Mouse (Mus musculus) CH12.LX (cell line): ENCODE data around the gene Hps3. TPM values are rescaled to one million over a fixed set of nuclear protein-coding genes. Genes with fewer than 3 reads are reported as not detected.

Experiments used
- DNase-seq: peaks from one replicate; pipeline ENCODE4 v3.0.0-alpha.2; 2013; ENCODE audit errors: extremely low read depth
- H3K27ac ChIP-seq: 2 replicates; pipeline ENCODE4 v1.5.1; 2012; ENCODE audit warnings: low read depth, mild to moderate bottlenecking, control low read depth, moderate library complexity; ENCODE audit not compliant: insufficient read depth
- H3K27me3 ChIP-seq: replicated peaks from 2 replicates; pipeline ENCODE3; 2012; ENCODE audit warnings: inconsistent platforms
- H3K36me3 ChIP-seq, 2 experiments: replicated peaks in 1 of 2; 2 replicates each; pipeline versions ENCODE3 to v1.6.1; 2012; ENCODE audit warnings: inconsistent platforms in 1 of 2, low read length in 1 of 2, mild to moderate bottlenecking in 1 of 2, mixed read lengths in 1 of 2, moderate library complexity in 1 of 2; ENCODE audit not compliant: control insufficient read depth in 1 of 2, insufficient read depth in 1 of 2
- H3K4me1 ChIP-seq, 2 experiments: 2 replicates each; pipeline ENCODE4 v1.6.1; 2012; ENCODE audit warnings: inconsistent platforms in 1 of 2, moderate library complexity in 1 of 2; ENCODE audit not compliant: insufficient read depth in 2 of 2, control insufficient read depth in 1 of 2
- H3K4me2 ChIP-seq: 2 replicates; pipeline ENCODE4 v1.6.1; 2012; ENCODE audit warnings: low read depth, mild to moderate bottlenecking, control low read depth; ENCODE audit not compliant: poor library complexity, insufficient read depth, severe bottlenecking
- H3K4me3 ChIP-seq, 3 experiments: fragments of 150-350 bp in 1 of 3; sonication (generic) in 1 of 3; replicated peaks in 1 of 3; 2 replicates each; pipeline versions ENCODE3 to v1.5.1; 2011 to 2012; ENCODE audit warnings: low read depth in 2 of 3, low read length in 2 of 3, mild to moderate bottlenecking in 2 of 3, moderate library complexity in 2 of 3, control low read depth in 1 of 3, improper control_type of control experiment in 1 of 3, inconsistent platforms in 1 of 3, mixed read lengths in 1 of 3; ENCODE audit not compliant: poor library complexity in 1 of 3
- H3K79me2 ChIP-seq: replicated peaks from 2 replicates; pipeline ENCODE4 v1.6.1; 2012; ENCODE audit warnings: mild to moderate bottlenecking, moderate library complexity; ENCODE audit not compliant: control insufficient read depth, poor library complexity, insufficient read depth, severe bottlenecking; ENCODE audit errors: extremely low read depth
- H3K9ac ChIP-seq: 2 replicates; pipeline ENCODE4 v1.6.1; 2012; ENCODE audit warnings: low read depth, mild to moderate bottlenecking, control low read depth, moderate library complexity; ENCODE audit not compliant: insufficient read depth
- H3K9me3 ChIP-seq: replicated peaks from 2 replicates; pipeline ENCODE3; 2012; ENCODE audit warnings: low read length, inconsistent platforms, mixed read lengths
- CHD1 ChIP-seq: IDR thresholded peaks from 2 replicates; pipeline ENCODE4 v1.6.1; 2012; ENCODE audit warnings: low read depth, low read length, improper control_type of control experiment, inconsistent platforms
- CTCF ChIP-seq, 2 experiments: IDR thresholded peaks in 1 of 2; conservative IDR thresholded peaks in 1 of 2; 2 replicates each; pipeline ENCODE4 v1.5.1; 2011 to 2012; ENCODE audit warnings: low read depth in 2 of 2, low read length in 2 of 2, improper control_type of control experiment in 1 of 2, inconsistent platforms in 1 of 2, mild to moderate bottlenecking in 1 of 2, moderate library complexity in 1 of 2
- E2F4 ChIP-seq: IDR thresholded peaks from 2 replicates; pipeline ENCODE4 v1.6.1; 2011; ENCODE audit warnings: low read depth, low read length, improper control_type of control experiment; ENCODE audit not compliant: insufficient replicate concordance
- EP300 ChIP-seq: IDR thresholded peaks from 2 replicates; pipeline ENCODE4 v1.6.1; 2011; ENCODE audit warnings: low read length, improper control_type of control experiment
- HCFC1 ChIP-seq: IDR thresholded peaks from 2 replicates; pipeline ENCODE4 v1.6.1; 2012; ENCODE audit warnings: low read depth, mild to moderate bottlenecking, inconsistent platforms, low read length, improper control_type of control experiment
- IRF4 ChIP-seq: IDR thresholded peaks from 2 replicates; pipeline ENCODE4 v1.6.1; 2014; ENCODE audit warnings: low read depth, mild to moderate bottlenecking, inconsistent platforms, low read length, improper control_type of control experiment
- JUND ChIP-seq: conservative IDR thresholded peaks from 2 replicates; pipeline ENCODE4 v1.6.1; 2011; ENCODE audit warnings: low read depth, low read length, improper control_type of control experiment
- KAT2A ChIP-seq: IDR thresholded peaks from 2 replicates; pipeline ENCODE4 v1.6.1; 2012; ENCODE audit warnings: low read length, improper control_type of control experiment, inconsistent platforms; ENCODE audit not compliant: insufficient replicate concordance
- MAFK ChIP-seq: IDR thresholded peaks from 2 replicates; pipeline ENCODE4 v1.6.1; 2011; ENCODE audit warnings: low read length, improper control_type of control experiment; ENCODE audit not compliant: insufficient replicate concordance
- MAZ ChIP-seq: IDR thresholded peaks from 2 replicates; pipeline ENCODE4 v1.6.1; 2012; ENCODE audit warnings: low read depth, mild to moderate bottlenecking, inconsistent platforms, low read length, improper control_type of control experiment, moderate library complexity
- MEF2A ChIP-seq: IDR thresholded peaks from 2 replicates; pipeline ENCODE4 v1.6.1; 2014; ENCODE audit warnings: low read depth, mild to moderate bottlenecking, inconsistent platforms, low read length, improper control_type of control experiment, borderline replicate concordance
- MXI1 ChIP-seq: IDR thresholded peaks from 2 replicates; pipeline ENCODE4 v1.6.1; 2011; ENCODE audit warnings: mild to moderate bottlenecking, low read depth, low read length, improper control_type of control experiment
- MYC ChIP-seq: IDR thresholded peaks from 2 replicates; pipeline ENCODE4 v1.6.1; 2011; ENCODE audit warnings: low read depth, mild to moderate bottlenecking, improper control_type of control experiment, low read length
- NELFE ChIP-seq: IDR thresholded peaks from 2 replicates; pipeline ENCODE4 v1.6.1; 2011; ENCODE audit warnings: low read depth, low read length, improper control_type of control experiment
- NRF1 ChIP-seq: IDR thresholded peaks from 2 replicates; pipeline ENCODE4 v1.6.1; 2014; ENCODE audit warnings: low read depth, mild to moderate bottlenecking, inconsistent platforms, low read length, improper control_type of control experiment, moderate library complexity
- PAX5 ChIP-seq: IDR thresholded peaks from 2 replicates; pipeline ENCODE4 v1.6.1; 2012; ENCODE audit warnings: low read length, inconsistent platforms, mixed read lengths
- POLR2AphosphoS2 ChIP-seq: IDR thresholded peaks from 2 replicates; pipeline ENCODE4 v1.6.1; 2011; ENCODE audit warnings: low read depth, low read length, improper control_type of control experiment
- RCOR1 ChIP-seq: conservative IDR thresholded peaks from 2 replicates; pipeline ENCODE4 v1.6.1; 2012; ENCODE audit warnings: low read depth, mild to moderate bottlenecking, inconsistent platforms, low read length, improper control_type of control experiment
- SMC3 ChIP-seq: IDR thresholded peaks from 2 replicates; pipeline ENCODE4 v1.6.1; 2011; ENCODE audit warnings: low read depth, low read length, improper control_type of control experiment
- TBP ChIP-seq: conservative IDR thresholded peaks from 2 replicates; pipeline ENCODE4 v1.6.1; 2011; ENCODE audit warnings: low read depth, low read length, improper control_type of control experiment
- UBTF ChIP-seq: IDR thresholded peaks from 2 replicates; pipeline ENCODE4 v1.6.1; 2012; ENCODE audit warnings: low read depth, mild to moderate bottlenecking, inconsistent platforms, low read length, improper control_type of control experiment, moderate library complexity
- USF1 ChIP-seq: IDR thresholded peaks from 2 replicates; pipeline ENCODE4 v1.6.1; 2014; ENCODE audit warnings: low read depth, mild to moderate bottlenecking, inconsistent platforms, low read length, improper control_type of control experiment
- USF2 ChIP-seq: conservative IDR thresholded peaks from 2 replicates; pipeline ENCODE4 v1.6.1; 2011; ENCODE audit warnings: low read depth, low read length, improper control_type of control experiment
- ZC3H11A ChIP-seq: IDR thresholded peaks from 2 replicates; pipeline ENCODE4 v1.6.1; 2012; ENCODE audit warnings: low read depth, mild to moderate bottlenecking, inconsistent platforms, low read length, improper control_type of control experiment
- ZKSCAN1 ChIP-seq: IDR thresholded peaks from 2 replicates; pipeline ENCODE4 v1.6.1; 2012; ENCODE audit warnings: low read depth, inconsistent platforms, low read length, improper control_type of control experiment, borderline replicate concordance
- ZNF384 ChIP-seq: IDR thresholded peaks from 2 replicates; pipeline ENCODE4 v1.6.1; 2012; ENCODE audit warnings: low read depth, low read length, improper control_type of control experiment, inconsistent platforms
- dilution Hi-C: fragments of 300-500 bp; cut with MboI; formaldehyde crosslinking; loops from 2 replicates; pipeline ENCODE4 v1.14.3; 2020; ENCODE audit warnings: low sequenced_read_pairs; ENCODE audit not compliant: extremely low pct_unique_long_range_greater_than_20kb, extremely low pct_ligation_motif_present
- in situ Hi-C: fragments of 300-500 bp; cut with MboI; formaldehyde crosslinking; loops from 3 replicates; pipeline ENCODE4 v1.14.3; 2019; ENCODE audit warnings: low sequenced_read_pairs, low pct_ligation_motif_present, low pct_unique_long_range_greater_than_20kb, mixed read lengths
- polyA plus RNA-seq: library from polyadenylated mRNA; unstranded; fragments of >175 nt; gene quantifications from 2 replicates; pipeline ENCODE4 v1.2.1, GENCODE M21; 2012; ENCODE audit warnings: low read depth; ENCODE audit not compliant: insufficient read length
- total RNA-seq, 2 experiments: library from RNA; depleted of rRNA; stranded (reverse); fragments of 300-350 nt in 1 of 2; fragments of >200 nt in 1 of 2; gene quantifications; 2 replicates each; pipeline ENCODE4 v1.2.3; 2012 to 2014

Gene Hps3
- total and polyA plus RNA-seq, 3 experiments, result 18.2 to 37.3 (median 31.8) TPM

DNA sequence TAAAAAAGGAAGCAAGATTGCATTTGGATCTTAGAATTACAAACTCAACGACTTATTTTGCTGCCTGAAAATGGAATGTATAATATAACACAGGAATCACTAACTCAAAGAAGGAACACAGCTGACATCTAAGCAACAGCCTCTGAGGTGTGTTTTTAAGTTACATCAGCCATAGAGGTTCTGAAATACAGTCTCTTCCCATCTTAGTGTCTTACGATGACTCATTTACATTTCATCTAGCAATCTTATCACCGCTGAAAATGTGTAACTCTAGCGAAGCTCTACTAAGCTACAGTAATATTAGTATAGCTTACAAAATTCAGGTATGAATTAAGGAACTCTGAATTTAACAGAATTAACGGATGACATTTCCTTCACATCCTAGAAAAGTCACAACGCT is 4.3 kb downstream of the Hps3 start:
- no peak for DNase-seq
- Histone ChIP-seq H3K4me1 (peaks cover 17 to 63% of the 10 kb centered on the region in 2 experiments), H3K79me2 (peaks cover 29% of the 10 kb centered on the region), H3K27me3 (no peaks in the 10 kb centered on the region), H3K36me3 (peaks cover 0 to 11% of the 10 kb centered on the region in 2 experiments), H3K9me3 (no peaks in the 10 kb centered on the region), H3K4me2 (no peak overlapping the region), H3K27ac (no peak overlapping the region), H3K9ac (no peak overlapping the region), H3K4me3 (no peak overlapping the region)
- no peak for TF ChIP-seq HCFC1
- TF ChIP-seq MEF2A, result no peak
- TF ChIP-seq JUND, result no peak
- dilution Hi-C loops (no loop called here), in situ Hi-C loops (no loop called here)

DNA sequence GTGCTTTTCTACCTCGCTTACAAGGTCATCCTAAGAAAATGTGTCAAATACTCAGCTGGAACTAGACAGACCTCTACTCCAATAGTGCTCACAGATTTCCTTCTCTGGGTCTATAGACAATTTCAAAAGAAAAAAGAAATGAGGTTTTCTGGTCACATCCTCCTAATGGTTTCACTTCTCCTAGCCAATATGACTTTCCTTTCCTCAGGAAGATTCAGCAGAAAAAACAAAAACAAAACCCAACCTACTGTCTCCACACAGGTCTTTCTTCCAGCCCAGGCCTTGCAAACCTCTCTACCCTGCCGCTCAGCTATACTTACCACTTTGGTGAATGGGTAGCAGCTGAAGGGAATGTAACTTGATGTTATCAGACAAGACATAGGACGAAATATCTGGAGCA is 6.5 kb downstream of the Hps3 start:
- no peaks in the 10 kb centered on the region for H3K9me3 ChIP-seq
- no peak overlapping the region for H3K4me2 ChIP-seq
- no peak overlapping the region for H3K27ac ChIP-seq
- DNase-seq, result peak; percentile 25
- H3K4me1 ChIP-seq, result peaks cover 22 to 70% of the 10 kb centered on the region in 2 experiments
- in situ Hi-C loops, result no loop called here
- peaks cover 19 to 31% of the 10 kb centered on the region in 2 experiments for H3K36me3 ChIP-seq
- dilution Hi-C loops, result no loop called here
- H3K4me3 ChIP-seq, result no peak overlapping the region
- H3K9ac ChIP-seq, result no peak overlapping the region
- TF ChIP-seq EP300, result peak; percentile 86
- peak; percentile 47; the same call in 1 of the 2 replicates for TF ChIP-seq ZNF384
- no peak for TF ChIP-seq USF1
- peak; percentile 77 for TF ChIP-seq IRF4
- no peak for TF ChIP-seq RCOR1
- H3K79me2 ChIP-seq, result peaks cover 18% of the 10 kb centered on the region
- no peaks in the 10 kb centered on the region for H3K27me3 ChIP-seq

DNA sequence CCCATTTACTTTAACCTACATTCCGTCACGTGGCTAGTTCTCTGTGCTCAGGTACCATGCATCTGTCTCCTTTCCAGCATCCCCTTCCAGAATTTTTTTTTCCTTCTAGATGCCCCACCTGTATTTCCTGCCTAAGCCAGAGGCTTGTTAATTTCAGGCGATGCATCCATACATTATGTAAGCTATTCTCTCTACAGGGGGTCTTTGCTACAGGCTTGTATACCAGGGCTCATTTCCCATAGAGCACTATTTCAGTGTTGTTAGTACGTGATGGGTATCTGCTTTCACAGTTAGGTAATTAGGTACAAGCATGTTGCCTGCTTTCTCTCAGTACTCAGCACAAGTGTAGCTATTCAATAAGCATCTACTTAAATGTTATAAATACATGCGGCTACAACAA is 7.3 kb downstream of the Hps3 start:
- peaks cover 12% of the 10 kb centered on the region for H3K79me2 ChIP-seq
- no peaks in the 10 kb centered on the region for H3K9me3 ChIP-seq
- in situ Hi-C loops, result no loop called here
- peak; percentile 12 for DNase-seq
- H3K36me3 ChIP-seq, result peaks cover 24 to 39% of the 10 kb centered on the region in 2 experiments
- H3K4me1 ChIP-seq, result peaks cover 18 to 64% of the 10 kb centered on the region in 2 experiments
- H3K27me3 ChIP-seq, result no peaks in the 10 kb centered on the region
- peak overlapping the region; percentile 83 for H3K27ac ChIP-seq
- peak overlapping the region; percentile 19 for H3K9ac ChIP-seq
- no peak overlapping the region for H3K4me3 ChIP-seq
- dilution Hi-C loops, result no loop called here
- peak overlapping the region; percentile 80 for H3K4me2 ChIP-seq
- TF ChIP-seq ZC3H11A, result no peak
- TF ChIP-seq SMC3, result no peak
- TF ChIP-seq EP300, result no peak
- no peak for TF ChIP-seq NELFE
- 0 out of 2 replicates have a peak, but pooled peaks have one; percentile 6 for TF ChIP-seq MYC
- TF ChIP-seq POLR2AphosphoS2, result no peak
- TF ChIP-seq NRF1, result no peak
- TF ChIP-seq E2F4, result no peak
- TF ChIP-seq USF1, result peak; percentile 70
- no peak for TF ChIP-seq ZNF384
- TF ChIP-seq USF2, result peak; percentile 44; the same call in 1 of the 2 replicates
- TF ChIP-seq MEF2A, result no peak
- TF ChIP-seq KAT2A, result no peak
- TF ChIP-seq MAZ, result no peak
- no peak for TF ChIP-seq UBTF
- no peak for TF ChIP-seq TBP
- no peak for TF ChIP-seq IRF4
- TF ChIP-seq CHD1, result no peak
- TF ChIP-seq ZKSCAN1, result no peak
- TF ChIP-seq CTCF (conservative IDR thresholded peaks at IDR 0.05 in 1 of 2, IDR thresholded peaks at IDR 0.05 in 1 of 2; ENCODE audit: low read depth in 2 of 2, low read length in 2 of 2), result no peak
- TF ChIP-seq MAFK, result no peak
- TF ChIP-seq MXI1, result no peak; the same call in 1 of the 2 replicates
- TF ChIP-seq PAX5, result no peak
